Mouse (Mus musculus): ENCODE measurements around the gene Dnajc1. TPM values are rescaled to one million over a fixed set of nuclear protein-coding genes. Genes with fewer than 3 reads are reported as not detected.

Gene Dnajc1
- polyA plus RNA-seq, 1 experiment from 2014 or later: 21.3 TPM

DNA sequence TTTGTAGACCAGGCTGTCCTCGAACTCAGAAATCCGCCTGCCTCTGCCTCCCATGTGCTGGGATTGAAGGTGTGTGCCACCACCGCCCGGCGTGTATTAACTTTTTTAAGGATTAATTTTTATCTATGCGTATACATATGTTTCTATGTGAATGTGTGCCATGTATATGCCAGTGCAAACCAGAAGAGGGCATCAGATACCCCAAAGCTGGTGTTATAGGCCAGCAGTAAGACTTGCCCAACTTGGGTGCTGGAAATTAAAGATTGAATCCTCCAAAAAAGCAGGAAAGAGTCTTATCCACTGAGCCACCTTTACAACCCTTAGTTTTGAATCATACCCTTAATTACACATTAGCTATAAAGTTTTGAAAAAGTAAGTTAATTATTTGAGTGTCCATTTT lies 107.5 kb downstream of the Dnajc1 start:
- Histone ChIP-seq H3K27ac (replicated peaks in 1 of 2; ENCODE audit: control insufficient read depth in 1 of 2, insufficient read depth in 1 of 2, low read depth in 2 of 2, low read length in 2 of 2) (no peak overlapping the region), H3K4me1 (ENCODE audit: control insufficient read depth in 2 of 2, insufficient read depth in 2 of 2, low read length in 2 of 2) (no peaks in the 10 kb centered on the region), H3K9ac (ENCODE audit: low read length) (no peak overlapping the region), H3K4me3 (ENCODE audit: control insufficient read depth in 1 of 2, insufficient read depth in 1 of 2, low read depth in 1 of 2, low read length in 2 of 2) (no peak overlapping the region), H3K27me3 (ENCODE audit: control insufficient read depth, insufficient read depth, low read length) (no peaks in the 10 kb centered on the region), H3K36me3 (ENCODE audit: control insufficient read depth, insufficient read depth, low read length) (peaks cover 12% of the 10 kb centered on the region), H3K4me2 (ENCODE audit: low read length) (no peak overlapping the region), H3K9me3 (ENCODE audit: control insufficient read depth, low read length) (no peaks in the 10 kb centered on the region)
- no peak for ATAC-seq (ENCODE audit: insufficient number of reproducible peaks, insufficient read depth, low FRiP score, low read depth)
- WGBS: 98% methylated on average over 6 of the region's 6 CpGs

DNA sequence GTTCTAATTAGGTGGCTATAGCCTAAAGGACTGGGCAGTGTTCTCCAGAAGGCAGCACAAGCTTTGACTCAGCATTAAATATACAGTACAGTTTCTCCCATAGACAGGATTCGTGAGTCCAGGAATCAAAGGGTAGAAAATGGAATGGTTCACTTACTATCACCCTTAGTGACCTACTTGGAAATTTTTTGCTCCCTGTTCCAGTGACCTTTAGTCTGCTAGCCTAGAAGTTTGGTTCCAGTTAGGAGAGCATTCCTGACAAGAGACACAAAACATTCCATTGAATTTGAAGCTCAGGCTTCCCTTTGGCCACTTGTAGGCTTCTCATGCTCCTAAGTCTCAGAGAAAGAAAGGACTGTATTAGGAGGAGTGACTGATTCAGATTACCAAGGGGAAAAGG lies 126.9 kb downstream of the Dnajc1 start:
- WGBS: 83% methylated on average over 1 of the region's 1 CpGs
- Histone ChIP-seq H3K27me3 (ENCODE audit: control insufficient read depth, insufficient read depth, low read length) (no peaks in the 10 kb centered on the region), H3K4me3 (ENCODE audit: control insufficient read depth in 1 of 2, insufficient read depth in 1 of 2, low read depth in 1 of 2, low read length in 2 of 2) (no peak overlapping the region), H3K4me1 (ENCODE audit: control insufficient read depth in 2 of 2, insufficient read depth in 2 of 2, low read length in 2 of 2) (no peaks in the 10 kb centered on the region), H3K36me3 (ENCODE audit: control insufficient read depth, insufficient read depth, low read length) (no peaks in the 10 kb centered on the region), H3K4me2 (ENCODE audit: low read length) (no peak overlapping the region), H3K27ac (replicated peaks in 1 of 2; ENCODE audit: control insufficient read depth in 1 of 2, insufficient read depth in 1 of 2, low read depth in 2 of 2, low read length in 2 of 2) (no peak overlapping the region), H3K9me3 (ENCODE audit: control insufficient read depth, low read length) (no peaks in the 10 kb centered on the region), H3K9ac (ENCODE audit: low read length) (no peak overlapping the region)
- ATAC-seq (ENCODE audit: insufficient number of reproducible peaks, insufficient read depth, low FRiP score, low read depth): no peak

- H3K4me2 ChIP-seq (ENCODE audit: low read length): no peak overlapping the region
- no peaks in the 10 kb centered on the region for H3K9me3 ChIP-seq (ENCODE audit: control insufficient read depth, low read length)
- H3K9ac ChIP-seq (ENCODE audit: low read length): no peak overlapping the region
- no peaks in the 10 kb centered on the region for H3K27me3 ChIP-seq (ENCODE audit: control insufficient read depth, insufficient read depth, low read length)
- ATAC-seq (ENCODE audit: insufficient number of reproducible peaks, insufficient read depth, low FRiP score, low read depth): no peak
- H3K36me3 ChIP-seq (ENCODE audit: control insufficient read depth, insufficient read depth, low read length): no peaks in the 10 kb centered on the region
- 81% methylated on average over 3 of the region's 3 CpGs for WGBS
- H3K27ac ChIP-seq (replicated peaks in 1 of 2; ENCODE audit: control insufficient read depth in 1 of 2, insufficient read depth in 1 of 2, low read depth in 2 of 2, low read length in 2 of 2): no peak overlapping the region
- no peaks in the 10 kb centered on the region for H3K4me1 ChIP-seq (ENCODE audit: control insufficient read depth in 2 of 2, insufficient read depth in 2 of 2, low read length in 2 of 2)
- H3K4me3 ChIP-seq (ENCODE audit: control insufficient read depth in 1 of 2, insufficient read depth in 1 of 2, low read depth in 1 of 2, low read length in 2 of 2): no peak overlapping the region
Measured at GRCm38 (mm10) chr2:18264579-18264978, 128.1 kb downstream of the Dnajc1 start.

GRCm38 (mm10) chr2:18262298-18262697 lies 130.3 kb downstream of the Dnajc1 start:
- Histone ChIP-seq H3K36me3 (ENCODE audit: control insufficient read depth, insufficient read depth, low read length) (no peaks in the 10 kb centered on the region), H3K27me3 (ENCODE audit: control insufficient read depth, insufficient read depth, low read length) (no peaks in the 10 kb centered on the region), H3K4me2 (ENCODE audit: low read length) (no peak overlapping the region), H3K4me1 (ENCODE audit: control insufficient read depth in 2 of 2, insufficient read depth in 2 of 2, low read length in 2 of 2) (no peaks in the 10 kb centered on the region), H3K9me3 (ENCODE audit: control insufficient read depth, low read length) (no peaks in the 10 kb centered on the region), H3K27ac (replicated peaks in 1 of 2; ENCODE audit: control insufficient read depth in 1 of 2, insufficient read depth in 1 of 2, low read depth in 2 of 2, low read length in 2 of 2) (no peak overlapping the region), H3K9ac (ENCODE audit: low read length) (no peak overlapping the region), H3K4me3 (ENCODE audit: control insufficient read depth in 1 of 2, insufficient read depth in 1 of 2, low read depth in 1 of 2, low read length in 2 of 2) (no peak overlapping the region)
- no peak for ATAC-seq (ENCODE audit: insufficient number of reproducible peaks, insufficient read depth, low FRiP score, low read depth)
- WGBS: 24% methylated on average over 1 of the region's 1 CpGs

- 94% methylated on average over 3 of the region's 3 CpGs for WGBS
- Histone ChIP-seq H3K27ac (replicated peaks in 1 of 2; ENCODE audit: control insufficient read depth in 1 of 2, insufficient read depth in 1 of 2, low read depth in 2 of 2, low read length in 2 of 2) (no peak overlapping the region), H3K9me3 (ENCODE audit: control insufficient read depth, low read length) (0 out of 2 replicates have a peak, but pooled peaks cover 5% of the 10 kb centered on the region), H3K4me2 (ENCODE audit: low read length) (no peak overlapping the region), H3K9ac (ENCODE audit: low read length) (no peak overlapping the region), H3K27me3 (ENCODE audit: control insufficient read depth, insufficient read depth, low read length) (no peaks in the 10 kb centered on the region), H3K4me1 (ENCODE audit: control insufficient read depth in 2 of 2, insufficient read depth in 2 of 2, low read length in 2 of 2) (no peaks in the 10 kb centered on the region), H3K4me3 (ENCODE audit: control insufficient read depth in 1 of 2, insufficient read depth in 1 of 2, low read depth in 1 of 2, low read length in 2 of 2) (no peak overlapping the region), H3K36me3 (ENCODE audit: control insufficient read depth, insufficient read depth, low read length) (peaks cover 4% of the 10 kb centered on the region)
- ATAC-seq (ENCODE audit: insufficient number of reproducible peaks, insufficient read depth, low FRiP score, low read depth): no peak
Measured at GRCm38 (mm10) chr2:18249224-18249623, 143.4 kb downstream of the Dnajc1 start.

GRCm38 (mm10) chr2:18235524-18235923 lies 157.1 kb downstream of the Dnajc1 start:
- no peak overlapping the region for H3K4me3 ChIP-seq (ENCODE audit: control insufficient read depth in 1 of 2, insufficient read depth in 1 of 2, low read depth in 1 of 2, low read length in 2 of 2)
- WGBS: 29% methylated on average over 5 of the region's 5 CpGs
- H3K4me2 ChIP-seq (ENCODE audit: low read length): no peak overlapping the region
- H3K4me1 ChIP-seq (ENCODE audit: control insufficient read depth in 2 of 2, insufficient read depth in 2 of 2, low read length in 2 of 2): peaks cover 3 to 8% of the 10 kb centered on the region in 2 experiments; a peak in 3 of 4 replicates
- no peak overlapping the region for H3K9ac ChIP-seq (ENCODE audit: low read length)
- no peak overlapping the region for H3K27ac ChIP-seq (replicated peaks in 1 of 2; ENCODE audit: control insufficient read depth in 1 of 2, insufficient read depth in 1 of 2, low read depth in 2 of 2, low read length in 2 of 2)
- H3K27me3 ChIP-seq (ENCODE audit: control insufficient read depth, insufficient read depth, low read length): no peaks in the 10 kb centered on the region
- no peaks in the 10 kb centered on the region for H3K36me3 ChIP-seq (ENCODE audit: control insufficient read depth, insufficient read depth, low read length)
- ATAC-seq (ENCODE audit: insufficient number of reproducible peaks, insufficient read depth, low FRiP score, low read depth): no peak
- H3K9me3 ChIP-seq (ENCODE audit: control insufficient read depth, low read length): no peaks in the 10 kb centered on the region

DNA sequence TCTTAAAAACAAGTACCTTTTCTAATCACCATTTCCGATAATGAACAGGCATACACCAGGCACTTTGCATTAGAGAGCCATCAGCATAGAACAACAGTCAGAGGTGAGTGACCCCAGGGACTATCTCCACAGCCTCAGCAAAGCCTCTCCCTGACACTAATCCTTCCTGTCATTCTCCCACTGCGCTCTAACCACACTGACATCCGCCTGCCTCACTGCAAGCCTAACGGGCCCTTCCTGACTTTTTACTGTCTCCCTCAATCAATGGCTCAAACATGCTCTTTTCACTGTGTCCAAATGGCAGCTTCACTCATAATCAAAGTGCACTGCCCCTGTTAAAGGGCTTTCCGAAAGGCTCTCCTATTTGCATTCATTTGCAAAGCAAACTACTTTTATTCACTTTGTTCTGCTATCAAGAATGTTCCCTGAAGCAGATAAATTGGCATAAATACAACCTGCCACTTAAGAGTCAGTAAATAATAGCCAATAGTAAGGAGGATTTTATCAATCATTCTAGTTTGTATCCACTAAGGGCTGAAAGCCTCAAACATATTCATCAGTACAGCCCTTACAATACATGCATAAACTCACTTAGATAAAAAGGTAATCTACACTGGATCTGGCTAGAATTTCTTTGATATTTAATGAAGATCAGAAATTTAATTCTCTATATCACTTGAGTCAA lies 159.6 kb downstream of the Dnajc1 start:
- Histone ChIP-seq H3K9me3 (ENCODE audit: control insufficient read depth, low read length) (no peaks in the 10 kb centered on the region), H3K27ac (replicated peaks in 1 of 2; ENCODE audit: control insufficient read depth in 1 of 2, insufficient read depth in 1 of 2, low read depth in 2 of 2, low read length in 2 of 2) (no peak overlapping the region), H3K4me3 (ENCODE audit: control insufficient read depth in 1 of 2, insufficient read depth in 1 of 2, low read depth in 1 of 2, low read length in 2 of 2) (no peak overlapping the region), H3K27me3 (ENCODE audit: control insufficient read depth, insufficient read depth, low read length) (no peaks in the 10 kb centered on the region), H3K9ac (ENCODE audit: low read length) (no peak overlapping the region), H3K36me3 (ENCODE audit: control insufficient read depth, insufficient read depth, low read length) (no peaks in the 10 kb centered on the region), H3K4me1 (ENCODE audit: control insufficient read depth in 2 of 2, insufficient read depth in 2 of 2, low read length in 2 of 2) (peaks cover 5 to 12% of the 10 kb centered on the region in 2 experiments; a peak in 3 of 4 replicates), H3K4me2 (ENCODE audit: low read length) (no peak overlapping the region)
- no peak for ATAC-seq (ENCODE audit: insufficient number of reproducible peaks, insufficient read depth, low FRiP score, low read depth)
- WGBS: 17% methylated on average over 5 of the region's 5 CpGs

DNA sequence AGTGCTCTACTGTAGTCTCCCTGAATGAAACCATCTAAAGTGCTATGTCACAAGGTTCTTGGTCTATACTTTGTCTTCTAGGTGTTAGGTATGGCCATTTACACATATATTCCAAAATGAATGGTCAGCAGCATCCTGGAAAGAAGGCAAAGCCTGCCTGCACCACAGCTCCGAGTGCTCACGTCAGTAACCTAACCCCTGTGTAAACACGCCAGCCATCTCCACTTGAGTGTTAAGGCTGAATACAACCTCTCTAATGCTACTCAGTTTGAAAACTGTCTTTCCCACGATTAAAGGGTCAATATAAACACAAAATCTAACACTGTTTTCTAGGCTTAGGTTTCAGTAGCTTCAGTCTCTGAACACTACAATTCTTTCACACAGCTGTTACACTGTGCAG lies 161.5 kb downstream of the Dnajc1 start:
- H3K4me1 ChIP-seq (ENCODE audit: control insufficient read depth in 2 of 2, insufficient read depth in 2 of 2, low read length in 2 of 2): peaks cover 5 to 12% of the 10 kb centered on the region in 2 experiments; a peak in 3 of 4 replicates
- H3K36me3 ChIP-seq (ENCODE audit: control insufficient read depth, insufficient read depth, low read length): no peaks in the 10 kb centered on the region
- H3K9me3 ChIP-seq (ENCODE audit: control insufficient read depth, low read length): no peaks in the 10 kb centered on the region
- H3K9ac ChIP-seq (ENCODE audit: low read length): no peak overlapping the region
- ATAC-seq (ENCODE audit: insufficient number of reproducible peaks, insufficient read depth, low FRiP score, low read depth): no peak
- no peak overlapping the region for H3K4me2 ChIP-seq (ENCODE audit: low read length)
- no peak overlapping the region for H3K4me3 ChIP-seq (ENCODE audit: control insufficient read depth in 1 of 2, insufficient read depth in 1 of 2, low read depth in 1 of 2, low read length in 2 of 2)
- 70% methylated on average over 4 of the region's 4 CpGs for WGBS
- no peak overlapping the region for H3K27ac ChIP-seq (replicated peaks in 1 of 2; ENCODE audit: control insufficient read depth in 1 of 2, insufficient read depth in 1 of 2, low read depth in 2 of 2, low read length in 2 of 2)
- no peaks in the 10 kb centered on the region for H3K27me3 ChIP-seq (ENCODE audit: control insufficient read depth, insufficient read depth, low read length)
